Mouse (Mus musculus) retina, embryonic 14.5 days (tissue): ENCODE results near the gene Platr17.
A peak's percentile ranks its signal among the peaks of the same experiment; 100 is the strongest.
"Not testable (repeated sequence)": the region's sequence is repeated elsewhere in the genome, so short reads cannot be mapped to it uniquely, and the experiment has no call there.

Source experiments
- DNase-seq: peaks from one replicate; pipeline ENCODE4 v3.0.0-alpha.2; 2015; ENCODE audit warnings: low spot score

The Platr17 gene

GRCm38 (mm10) chr17:33902491-33902890 is 2.4 kb upstream of the Platr17 start:
- DNase-seq = no peak

DNA sequence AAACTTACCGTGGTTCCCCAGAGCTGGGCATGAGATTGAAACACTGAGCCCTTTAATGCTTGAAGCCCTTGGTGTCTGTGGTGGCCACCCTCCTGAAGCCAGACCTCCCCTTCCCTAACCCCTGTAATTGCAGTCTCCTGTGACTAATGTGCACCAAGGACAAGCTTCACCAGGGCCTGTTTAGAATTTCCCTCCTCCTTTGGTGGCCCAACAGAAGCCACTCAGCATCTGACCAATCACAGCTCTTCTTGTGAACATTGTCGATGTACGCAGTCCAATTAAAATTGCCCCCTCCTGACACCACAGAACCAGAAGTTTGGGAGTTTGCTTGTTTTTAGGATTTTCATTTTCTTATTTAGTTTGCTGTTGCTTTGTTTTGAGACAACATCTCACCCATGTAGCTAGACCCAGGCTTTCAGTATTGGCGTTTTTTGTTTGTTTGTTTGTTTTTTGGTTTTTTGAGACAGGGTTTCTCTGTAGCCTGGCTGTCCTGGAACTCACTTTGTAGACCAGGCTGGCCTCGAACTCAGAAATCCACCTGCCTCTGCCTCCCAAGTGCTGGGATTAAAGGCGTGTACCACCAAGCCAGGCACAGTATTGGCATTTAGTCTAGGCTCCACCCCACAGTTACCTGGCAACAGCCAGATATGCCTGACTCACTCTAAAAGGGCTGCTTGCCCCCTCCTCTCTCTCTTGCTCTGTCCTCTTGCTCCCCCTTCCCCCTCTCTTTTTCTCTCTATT is 854 bp upstream of the Platr17 start:
- not testable (repeated sequence) for DNase-seq

GRCm38 (mm10) chr17:33908331-33909076 is 3.6 kb downstream of the Platr17 start:
- peak; percentile 36 for DNase-seq

DNA sequence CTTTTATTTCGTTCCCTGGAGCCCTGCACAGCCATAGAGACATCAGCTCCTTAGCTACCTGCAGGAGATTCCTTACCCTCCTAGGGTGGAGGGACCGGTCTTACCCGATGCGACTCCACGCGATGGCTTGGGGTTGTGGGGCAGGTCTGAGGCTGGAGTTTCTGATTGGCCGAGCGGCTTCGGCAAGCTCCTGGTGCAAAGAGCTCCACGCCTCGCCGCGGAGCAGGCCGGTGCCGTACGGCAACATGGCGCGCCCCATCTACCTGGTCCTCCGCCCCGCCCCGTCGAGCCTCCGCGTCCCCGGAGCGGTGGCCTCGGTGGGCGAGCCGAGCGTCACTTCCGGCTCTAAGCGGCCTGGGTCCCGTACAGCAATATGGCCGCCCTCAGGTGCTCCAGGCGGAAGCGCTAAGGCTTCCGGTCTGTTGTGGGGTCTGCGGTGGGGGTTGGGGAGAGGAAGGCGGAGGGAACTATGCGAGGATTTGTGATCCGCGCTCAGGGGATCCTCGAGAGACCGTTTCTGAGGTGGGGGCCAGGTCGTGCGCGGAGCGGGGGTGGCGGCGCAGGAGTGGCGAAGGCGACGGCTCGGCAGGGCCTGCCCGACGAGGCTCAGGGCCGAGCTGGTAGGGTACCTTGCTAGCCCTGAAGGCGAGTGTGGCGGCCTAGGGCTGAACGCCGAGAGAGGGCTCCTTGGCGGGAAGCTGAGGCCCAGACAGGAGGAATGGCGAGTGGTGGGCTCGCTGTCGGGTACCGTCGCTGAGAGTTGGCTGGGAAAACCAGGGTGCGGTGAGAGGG is 4.3 kb downstream of the Platr17 start, which contains the start of gene Daxx:
TSS of gene Daxx (plus strand) at position 338 of the 792 bp plus-strand sequence.
- DNase-seq = peak; percentile 98

DNA sequence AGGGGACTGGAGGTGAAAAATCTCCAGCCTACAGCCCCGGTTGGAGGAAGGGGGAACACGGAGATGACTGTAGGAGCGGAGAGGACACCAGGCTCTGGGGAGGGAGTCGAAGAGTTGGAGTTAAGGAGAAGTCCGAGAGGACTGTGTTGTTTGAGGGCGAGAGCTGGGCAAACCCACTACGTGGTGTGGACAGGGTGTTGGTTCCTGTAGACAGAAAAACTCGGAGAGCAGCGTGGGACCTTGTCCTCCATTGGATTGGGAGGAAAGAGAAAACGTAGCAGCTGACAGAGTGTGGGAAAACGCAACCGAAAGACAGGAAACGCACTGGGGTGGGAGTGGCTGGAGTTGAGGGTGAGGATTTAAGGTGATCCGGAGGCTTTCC is 4.9 kb downstream of the Platr17 start:
- no peak for DNase-seq

GRCm38 (mm10) chr17:33910346-33911051 is 5.6 kb downstream of the Platr17 start:
- no peak for DNase-seq

DNA sequence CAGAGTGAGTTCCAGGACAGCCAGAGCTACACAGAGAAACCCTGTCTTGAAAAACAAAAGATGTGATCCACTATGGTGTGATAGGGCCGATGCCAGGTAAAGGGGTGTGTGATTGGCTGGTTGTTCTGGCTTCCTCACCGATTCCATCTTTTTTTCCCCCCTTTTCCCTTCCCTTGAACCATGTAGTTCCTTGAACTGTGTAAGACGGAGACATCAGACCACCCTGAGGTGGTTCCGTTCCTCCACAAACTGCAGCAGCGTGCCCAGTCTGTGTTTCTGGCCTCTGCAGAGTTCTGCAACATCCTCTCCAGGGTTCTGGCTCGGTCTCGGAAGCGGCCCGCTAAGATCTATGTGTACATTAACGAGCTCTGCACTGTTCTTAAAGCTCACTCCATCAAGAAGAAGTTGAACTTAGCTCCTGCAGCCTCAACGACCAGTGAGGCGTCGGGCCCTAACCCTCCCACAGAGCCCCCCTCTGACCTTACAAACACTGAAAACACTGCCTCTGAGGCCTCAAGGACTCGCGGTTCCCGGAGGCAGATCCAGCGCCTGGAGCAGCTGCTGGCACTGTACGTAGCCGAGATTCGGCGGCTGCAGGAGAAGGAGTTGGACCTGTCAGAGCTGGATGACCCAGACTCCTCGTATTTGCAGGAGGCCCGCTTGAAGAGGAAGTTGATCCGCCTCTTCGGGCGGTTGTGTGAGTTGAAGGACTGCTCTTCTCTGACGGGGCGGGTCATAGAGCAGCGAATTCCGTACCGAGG is 6.3 kb downstream of the Platr17 start:
- no peak for DNase-seq

DNA sequence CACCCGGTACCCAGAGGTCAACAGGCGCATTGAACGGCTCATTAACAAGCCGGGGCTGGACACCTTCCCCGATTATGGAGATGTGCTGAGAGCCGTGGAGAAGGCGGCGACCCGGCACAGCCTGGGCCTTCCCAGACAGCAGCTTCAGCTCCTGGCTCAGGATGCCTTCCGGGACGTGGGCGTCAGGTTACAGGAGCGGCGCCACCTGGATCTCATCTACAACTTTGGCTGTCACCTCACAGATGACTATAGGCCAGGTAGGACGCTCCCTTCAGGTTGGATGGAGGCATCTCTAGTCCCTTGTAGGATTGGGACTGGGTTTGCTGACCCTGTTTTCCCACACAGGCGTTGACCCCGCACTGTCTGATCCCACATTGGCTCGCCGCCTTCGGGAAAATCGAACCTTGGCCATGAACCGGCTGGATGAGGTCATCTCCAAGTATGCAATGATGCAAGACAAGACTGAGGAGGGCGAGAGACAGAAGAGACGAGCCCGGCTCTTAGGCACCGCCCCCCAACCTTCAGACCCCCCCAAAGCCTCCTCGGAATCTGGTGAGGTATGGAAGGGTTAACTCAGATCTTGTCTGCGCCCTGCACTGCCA is 7.0 kb downstream of the Platr17 start:
- no peak for DNase-seq

GRCm38 (mm10) chr17:33913264-33913663 is 8.3 kb downstream of the Platr17 start:
- no peak for DNase-seq

- DNase-seq = no peak
These were observed 9.0 kb downstream of the Platr17 start for GRCm38 (mm10) chr17:33913905-33914304.

- DNase-seq = no peak
These were observed 10.0 kb downstream of the Platr17 start for GRCm38 (mm10) chr17:33914969-33915391.

- DNase-seq = peak; percentile 98
These were observed 10.8 kb downstream of the Platr17 start, which contains the start of the genes Tapbp and Zbtb22 for GRCm38 (mm10) chr17:33915671-33916250. Gene Tapbp, plus strand, starts transcription at chr17:33915899. Gene Zbtb22, plus strand, starts transcription at chr17:33915904.

GRCm38 (mm10) chr17:33916294-33916693 is 11.4 kb downstream of the Platr17 start:
- peak; percentile 77 for DNase-seq

DNA sequence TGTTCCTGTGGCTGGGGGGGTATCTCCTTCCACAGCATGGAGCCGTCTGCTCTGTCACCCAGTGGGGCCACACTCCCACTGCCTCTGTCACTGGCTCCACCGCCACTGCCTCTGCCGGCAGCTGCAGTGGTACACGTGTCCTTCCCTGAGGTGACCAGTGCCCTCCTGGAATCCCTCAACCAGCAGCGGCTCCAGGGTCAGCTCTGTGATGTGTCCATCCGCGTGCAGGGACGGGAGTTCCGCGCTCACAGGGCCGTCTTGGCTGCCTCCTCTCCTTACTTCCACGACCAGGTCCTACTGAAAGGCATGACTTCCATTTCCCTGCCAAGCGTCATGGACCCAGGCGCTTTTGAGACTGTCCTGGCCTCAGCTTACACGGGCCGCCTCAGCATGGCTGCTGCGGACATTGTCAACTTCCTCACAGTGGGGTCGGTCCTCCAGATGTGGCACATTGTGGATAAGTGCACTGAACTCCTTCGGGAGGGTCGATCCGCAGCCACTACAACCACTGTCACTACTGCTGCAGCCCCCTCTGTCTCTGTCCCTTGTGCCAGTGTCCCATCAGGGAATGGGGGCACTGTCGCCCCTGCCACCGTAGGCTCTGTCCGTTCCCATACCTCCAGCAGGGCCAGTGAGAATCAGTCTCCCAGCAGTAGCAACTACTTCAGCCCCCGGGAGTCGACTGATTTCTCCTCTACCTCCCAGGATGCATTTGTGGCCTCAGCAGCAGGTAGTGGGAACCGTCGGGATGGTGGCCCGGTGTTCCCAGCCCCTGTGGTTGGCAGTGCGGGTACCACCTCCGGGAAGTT is 12.1 kb downstream of the Platr17 start:
- DNase-seq = no peak

- no peak for DNase-seq
These were observed 12.8 kb downstream of the Platr17 start for GRCm38 (mm10) chr17:33917656-33918292.

DNA sequence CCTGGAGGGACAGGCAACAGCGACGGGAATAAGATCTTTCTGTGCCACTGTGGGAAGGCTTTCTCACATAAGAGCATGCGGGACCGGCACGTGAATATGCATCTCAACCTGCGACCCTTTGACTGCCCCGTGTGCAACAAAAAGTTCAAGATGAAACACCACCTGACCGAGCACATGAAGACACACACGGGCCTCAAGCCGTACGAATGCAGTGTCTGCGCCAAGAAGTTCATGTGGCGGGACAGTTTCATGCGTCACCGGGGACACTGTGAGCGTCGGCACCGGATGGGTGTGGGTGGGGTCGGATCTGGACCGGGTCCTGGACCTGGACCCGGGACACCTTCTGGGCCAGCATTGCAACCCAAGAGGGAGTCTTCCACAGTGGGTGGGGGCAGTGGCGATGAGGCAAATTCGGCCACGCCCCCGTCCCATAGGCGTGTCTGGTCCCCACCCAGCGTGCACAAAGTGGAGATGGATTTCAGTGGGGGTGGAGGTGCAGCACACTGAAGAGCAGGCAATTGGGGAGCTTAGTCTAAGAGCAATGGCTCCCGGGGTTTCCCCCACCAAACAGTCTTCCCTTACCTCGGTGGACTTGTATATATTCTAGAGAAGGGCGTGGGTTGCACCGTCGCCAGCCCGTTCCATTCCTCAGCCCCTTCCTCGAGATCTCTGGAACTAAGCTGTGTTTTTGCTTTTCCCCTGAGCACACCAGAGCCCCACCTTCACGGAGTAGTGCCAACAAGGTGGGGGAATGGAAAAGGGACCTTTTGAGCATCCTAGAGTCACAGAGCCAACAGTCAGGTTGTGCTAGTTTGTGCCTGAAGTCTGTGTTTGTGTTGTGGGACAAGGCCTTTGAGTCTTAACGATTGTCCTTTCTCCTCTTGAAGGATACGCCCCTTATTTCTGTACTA is 13.6 kb downstream of the Platr17 start:
- DNase-seq = no peak
